Comparison of ENCODE assay signal across 38 mouse cellular contexts in the genomic region with DNA sequence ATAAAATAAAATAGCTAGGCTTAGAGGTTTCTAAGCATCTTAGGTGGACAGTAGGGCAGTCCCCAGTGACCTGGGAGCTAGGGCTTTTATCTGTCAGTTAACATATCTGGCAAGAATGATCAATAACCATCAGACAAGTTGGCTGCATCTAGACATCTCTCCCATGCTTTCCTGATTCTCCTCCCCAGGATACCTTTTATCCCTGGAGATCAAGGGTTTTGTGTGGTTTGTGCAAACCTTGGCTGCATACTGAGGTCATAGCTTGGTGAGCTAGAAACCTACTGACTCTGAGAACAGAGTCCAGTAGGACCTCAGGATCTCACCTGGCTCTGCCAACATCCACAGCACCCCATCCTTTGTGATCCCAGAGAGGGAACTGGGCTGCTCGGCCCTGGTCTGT. TPM values are rescaled to one million over a fixed set of nuclear protein-coding genes. Genes with fewer than 3 reads are reported as not detected.
"Had no signal": no experiment of that assay in that cellular context is flagged by ENCODE, and none has a peak within 500 bp of the region (broad histone marks: within the 10 kb centered on the region; RNA-seq: fewer than 3 reads in every experiment).

No protein-coding gene starts in this region.

- H3K27me3 ChIP-seq: heart, embryonic 15.5 days; hindbrain, embryonic 12.5 days; hindbrain, embryonic 13.5 days; hindbrain, embryonic 15.5 days; intestine, embryonic 15.5 days; kidney, embryonic 15.5 days had no signal

- H3K27ac ChIP-seq: heart, embryonic 10.5 days; heart, embryonic 13.5 days; heart, embryonic 15.5 days; hindbrain, embryonic 10.5 days; hindbrain, embryonic 12.5 days; hindbrain, embryonic 13.5 days; hindbrain, embryonic 14.5 days; hindbrain, embryonic 15.5 days; hindbrain, postnatal 0 days; intestine, embryonic 15.5 days; kidney, embryonic 15.5 days; kidney, postnatal 0 days; layer of hippocampus, adult 2 months had no signal

- H3K4me3 ChIP-seq: heart, embryonic 10.5 days; heart, embryonic 12.5 days; heart, embryonic 13.5 days; heart, embryonic 15.5 days; hindbrain, embryonic 10.5 days; hindbrain, embryonic 12.5 days; hindbrain, embryonic 13.5 days; hindbrain, embryonic 15.5 days; intestine, embryonic 15.5 days; kidney, embryonic 15.5 days; layer of hippocampus, adult 2 months had no signal

- DNase-seq: heart, postnatal 10 days; heart, postnatal 14 days; heart, postnatal 36 days; heart, postnatal 4 days; kidney, adult 11 months; kidney, adult 18-20 months; kidney, adult 8-10 months; kidney, adult 9 months; kidney, postnatal 10 days; kidney, postnatal 14 days; kidney, postnatal 25 days; kidney, postnatal 36 days; layer of hippocampus, adult 9-11 months; layer of hippocampus, postnatal 36 days had no signal

- H3K9ac ChIP-seq: heart, embryonic 12.5 days; heart, embryonic 13.5 days; heart, embryonic 15.5 days; hindbrain, embryonic 12.5 days; hindbrain, embryonic 13.5 days; hindbrain, embryonic 14.5 days; hindbrain, embryonic 15.5 days; intestine, embryonic 15.5 days; kidney, embryonic 15.5 days had no signal

- H3K4me1 ChIP-seq: hindbrain, embryonic 12.5 days; hindbrain, embryonic 13.5 days had no signal

- H3K36me3 ChIP-seq: heart, embryonic 10.5 days; heart, embryonic 12.5 days; heart, embryonic 13.5 days; heart, embryonic 15.5 days; hindbrain, embryonic 10.5 days; hindbrain, embryonic 12.5 days; hindbrain, embryonic 13.5 days; hindbrain, embryonic 15.5 days; intestine, embryonic 15.5 days; kidney, embryonic 15.5 days had no signal

RNA-seq across cellular contexts. Expression of gene Cda, which starts 20.5 kb away (rescaled TPM):
- total RNA-seq: hematopoietic stem cell, adult 5-6 weeks had no signal
- polyA plus RNA-seq: inflammation-experienced regulatory T-cells, adult 6 months had no signal

RNA-seq across cellular contexts. Expression of gene Fam43b, which starts 49.0 kb away (rescaled TPM):
- total RNA-seq: heart, adult 8-10 months; heart, postnatal 10 days; heart, postnatal 14 days; heart, postnatal 36 days; heart, postnatal 4 days had no signal
- polyA plus RNA-seq: heart, embryonic 13.5 days; heart, embryonic 14.5 days; heart, embryonic 15.5 days; heart, postnatal 0 days; hindbrain, embryonic 10.5 days; hindbrain, embryonic 11.5 days; inflammation-experienced regulatory T-cells, adult 6 months; intestine, embryonic 16.5 days; intestine, postnatal 0 days; kidney, embryonic 14.5 days; kidney, embryonic 15.5 days; large intestine, adult 2 months had no signal
